Mouse (Mus musculus) erythroid progenitor cell, adult 5-6 weeks (primary cell): ENCODE measurements around the gene Foxo1. TPM values are rescaled to one million over a fixed set of nuclear protein-coding genes. Genes with fewer than 3 reads are reported as not detected.

ENCODE experiments used
- ATAC-seq: replicated peaks from 2 replicates; pipeline ENCODE4 v1.8.0; 2016; ENCODE audit warnings: moderate number of reproducible peaks, mild to moderate bottlenecking, moderate TSS enrichment, inconsistent platforms; ENCODE audit not compliant: poor library complexity, low FRiP score, severe bottlenecking
- total RNA-seq, 2 experiments: library from RNA; stranded (forward) in 1 of 2; stranded (reverse) in 1 of 2; fragments of 150-400 nt in 1 of 2; fragments of 186-747, 209-891 nt in 1 of 2; gene quantifications; 2 replicates each; pipeline versions ENCODE4 v1.2.3 to v1.2.4; 2015 to 2017; ENCODE audit warnings: low replicate concordance in 2 of 2

The Foxo1 gene
- total RNA-seq, 2 experiments from 2014 or later: 0.91 to 11.3 TPM

DNA sequence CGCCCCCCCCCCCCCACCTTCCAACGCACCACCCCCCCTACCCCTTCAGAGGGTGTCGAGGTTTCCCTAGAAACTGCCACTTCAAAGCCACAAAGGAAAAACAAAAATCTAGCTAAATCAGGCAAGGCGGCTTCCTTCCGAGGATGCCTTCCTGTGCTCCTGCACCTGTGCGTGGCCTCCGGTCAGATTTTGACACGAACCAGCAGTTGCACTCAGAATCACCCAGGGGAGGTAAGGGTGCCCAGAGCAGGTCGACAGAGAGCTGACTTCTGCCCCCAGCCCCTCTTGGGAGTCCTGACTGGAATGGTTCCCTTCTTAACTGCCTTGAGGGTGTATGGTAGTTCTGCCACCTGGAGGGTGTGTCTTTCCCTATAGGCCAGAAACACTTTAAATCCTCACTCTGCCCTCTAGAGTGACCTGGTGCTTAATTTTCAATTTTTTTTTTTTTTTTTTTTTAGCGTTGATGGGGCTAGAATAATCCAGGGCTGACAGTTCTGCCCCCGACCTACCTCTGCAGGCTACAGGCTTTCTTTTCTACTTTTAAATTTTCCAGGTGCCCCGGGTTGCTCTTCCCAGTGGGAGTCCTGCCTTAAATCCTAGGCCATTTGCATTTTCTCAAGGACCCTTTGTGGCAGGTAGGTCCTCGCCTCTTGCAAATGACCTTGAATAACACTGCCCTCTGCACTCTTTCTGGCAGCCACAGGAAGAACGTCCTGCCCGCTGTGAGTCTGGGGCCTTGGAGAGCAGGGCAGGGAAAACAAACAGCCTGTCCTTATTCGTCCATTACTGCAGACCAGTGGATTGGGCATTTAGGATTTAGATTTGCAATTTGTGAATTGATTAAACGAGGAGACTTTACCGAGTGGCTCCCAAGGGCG is 132.4 kb downstream of the Foxo1 start:
- no peak for ATAC-seq

DNA sequence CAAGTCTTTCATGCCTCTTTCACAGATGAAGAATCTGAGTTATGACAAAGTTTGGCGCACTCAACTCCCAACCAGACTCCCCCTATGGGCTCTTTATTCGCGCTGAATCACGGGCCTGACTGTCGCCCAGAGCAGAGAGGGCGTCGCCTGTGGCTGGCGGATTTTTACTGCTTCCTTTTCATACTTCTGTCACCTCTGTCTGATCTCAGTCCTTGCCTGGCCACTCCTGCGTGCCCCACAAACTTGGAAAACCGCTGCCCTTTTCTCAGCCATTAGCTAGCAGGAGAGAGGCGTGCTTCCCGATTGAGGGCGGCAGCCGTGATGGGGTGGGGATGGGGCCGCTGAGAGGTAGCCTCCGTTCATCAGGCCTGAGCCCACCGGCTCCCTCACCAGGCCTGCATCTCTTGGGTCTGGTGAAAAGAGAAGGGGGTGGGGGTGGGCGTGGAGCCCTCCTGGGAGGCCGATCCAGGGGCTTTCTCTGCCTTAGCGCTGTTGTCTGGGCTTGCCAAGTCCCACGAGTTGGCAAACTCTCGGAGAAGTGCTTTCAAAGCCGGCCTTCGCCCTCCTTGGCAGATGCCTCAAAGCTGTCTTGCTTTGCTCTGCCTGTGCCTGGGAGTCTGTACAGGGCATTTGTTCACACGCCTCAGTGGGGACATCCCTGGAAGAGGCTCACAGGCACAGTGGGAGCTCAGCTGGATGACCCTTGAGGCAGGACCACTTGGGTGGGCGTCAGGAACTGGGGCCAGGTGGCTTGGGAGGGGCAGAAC is 133.2 kb downstream of the Foxo1 start:
- ATAC-seq: no peak; the same call in 1 of the 2 replicates

Other genes starting within 250 kb of the Foxo1 start
- 0.84 and 2.2 TPM in 2 replicates for gene Maml3, start 163.3 kb upstream of the Foxo1 start, total RNA-seq (2015; ENCODE audit: low replicate concordance)
- 0.15 and 1.0 TPM in 2 replicates for gene Maml3, start 163.3 kb upstream of the Foxo1 start, total RNA-seq (2017; ENCODE audit: low replicate concordance)